Mouse (Mus musculus): ENCODE data around the gene Trmt1. TPM values are rescaled to one million over a fixed set of nuclear protein-coding genes. Genes with fewer than 3 reads are reported as not detected.

The Trmt1 gene
- polyA plus RNA-seq, 1 experiment, result 131 TPM

- Histone ChIP-seq H3K27me3 (ENCODE audit: control insufficient read depth, insufficient read depth, low read length) (no peaks in the 10 kb centered on the region; the same call in 1 of the 2 replicates), H3K4me3 (ENCODE audit: control insufficient read depth, low read depth, low read length) (peak overlapping the region; percentile 46), H3K4me1 (ENCODE audit: control insufficient read depth, insufficient read depth, low read length) (peaks cover 32% of the 10 kb centered on the region), H3K27ac (ENCODE audit: control insufficient read depth, insufficient read depth, low read depth, low read length) (peak overlapping the region; percentile 71; the same call in 1 of the 2 replicates), H3K36me3 (ENCODE audit: control insufficient read depth, insufficient read depth, low read length) (no peaks in the 10 kb centered on the region)
- TF ChIP-seq POLR2A (IDR thresholded peaks at IDR 0.05; ENCODE audit: control insufficient read depth, low read depth, low read length), result no peak
- no peak for TF ChIP-seq CTCF (IDR thresholded peaks at IDR 0.05; ENCODE audit: control insufficient read depth, insufficient read depth, insufficient replicate concordance, low read depth, low read length)
These were observed 20.6 kb downstream of the Trmt1 start for GRCm38 (mm10) chr8:84706610-84707266.

- Histone ChIP-seq H3K4me3 (ENCODE audit: control insufficient read depth, low read depth, low read length) (peak overlapping the region; percentile 46), H3K4me1 (ENCODE audit: control insufficient read depth, insufficient read depth, low read length) (peaks cover 32% of the 10 kb centered on the region), H3K27ac (ENCODE audit: control insufficient read depth, insufficient read depth, low read depth, low read length) (peak overlapping the region; percentile 71), H3K27me3 (ENCODE audit: control insufficient read depth, insufficient read depth, low read length) (no peaks in the 10 kb centered on the region; the same call in 1 of the 2 replicates), H3K36me3 (ENCODE audit: control insufficient read depth, insufficient read depth, low read length) (no peaks in the 10 kb centered on the region)
- TF ChIP-seq CTCF (IDR thresholded peaks at IDR 0.05; ENCODE audit: control insufficient read depth, insufficient read depth, insufficient replicate concordance, low read depth, low read length) (no peak), POLR2A (IDR thresholded peaks at IDR 0.05; ENCODE audit: control insufficient read depth, low read depth, low read length) (no peak)
These were observed 21.3 kb downstream of the Trmt1 start for GRCm38 (mm10) chr8:84707267-84707883.

GRCm38 (mm10) chr8:84708071-84708541 is 22.0 kb downstream of the Trmt1 start:
- H3K4me3 ChIP-seq (ENCODE audit: control insufficient read depth, low read depth, low read length), result no peak overlapping the region
- no peaks in the 10 kb centered on the region for H3K36me3 ChIP-seq (ENCODE audit: control insufficient read depth, insufficient read depth, low read length)
- H3K27me3 ChIP-seq (ENCODE audit: control insufficient read depth, insufficient read depth, low read length), result no peaks in the 10 kb centered on the region; the same call in 1 of the 2 replicates
- peak overlapping the region; percentile 71; the same call in 1 of the 2 replicates for H3K27ac ChIP-seq (ENCODE audit: control insufficient read depth, insufficient read depth, low read depth, low read length)
- peaks cover 32% of the 10 kb centered on the region for H3K4me1 ChIP-seq (ENCODE audit: control insufficient read depth, insufficient read depth, low read length)
- TF ChIP-seq POLR2A (IDR thresholded peaks at IDR 0.05; ENCODE audit: control insufficient read depth, low read depth, low read length), result no peak
- TF ChIP-seq CTCF (IDR thresholded peaks at IDR 0.05; ENCODE audit: control insufficient read depth, insufficient read depth, insufficient replicate concordance, low read depth, low read length), result no peak

- H3K4me1 ChIP-seq (ENCODE audit: control insufficient read depth, insufficient read depth, low read length), result peaks cover 29% of the 10 kb centered on the region
- no peak for TF ChIP-seq POLR2A (IDR thresholded peaks at IDR 0.05; ENCODE audit: control insufficient read depth, low read depth, low read length)
- peak; percentile 87; the same call in 1 of the 2 replicates for TF ChIP-seq CTCF (IDR thresholded peaks at IDR 0.05; ENCODE audit: control insufficient read depth, insufficient read depth, insufficient replicate concordance, low read depth, low read length)
- no peak overlapping the region; the same call in 1 of the 2 replicates for H3K27ac ChIP-seq (ENCODE audit: control insufficient read depth, insufficient read depth, low read depth, low read length)
- H3K27me3 ChIP-seq (ENCODE audit: control insufficient read depth, insufficient read depth, low read length), result no peaks in the 10 kb centered on the region; the same call in 1 of the 2 replicates
- no peaks in the 10 kb centered on the region for H3K36me3 ChIP-seq (ENCODE audit: control insufficient read depth, insufficient read depth, low read length)
- no peak overlapping the region for H3K4me3 ChIP-seq (ENCODE audit: control insufficient read depth, low read depth, low read length)
These were observed 22.8 kb downstream of the Trmt1 start for GRCm38 (mm10) chr8:84708774-84709475.

- H3K4me3 ChIP-seq (ENCODE audit: control insufficient read depth, low read depth, low read length), result no peak overlapping the region
- H3K36me3 ChIP-seq (ENCODE audit: control insufficient read depth, insufficient read depth, low read length), result no peaks in the 10 kb centered on the region
- H3K27ac ChIP-seq (ENCODE audit: control insufficient read depth, insufficient read depth, low read depth, low read length), result no peak overlapping the region
- H3K27me3 ChIP-seq (ENCODE audit: control insufficient read depth, insufficient read depth, low read length), result no peaks in the 10 kb centered on the region; the same call in 1 of the 2 replicates
- TF ChIP-seq CTCF (IDR thresholded peaks at IDR 0.05; ENCODE audit: control insufficient read depth, insufficient read depth, insufficient replicate concordance, low read depth, low read length), result no peak
- TF ChIP-seq POLR2A (IDR thresholded peaks at IDR 0.05; ENCODE audit: control insufficient read depth, low read depth, low read length), result no peak
- peaks cover 25% of the 10 kb centered on the region for H3K4me1 ChIP-seq (ENCODE audit: control insufficient read depth, insufficient read depth, low read length)
These were observed 23.8 kb downstream of the Trmt1 start for GRCm38 (mm10) chr8:84709931-84710330.

GRCm38 (mm10) chr8:84711312-84711711 is 25.2 kb downstream of the Trmt1 start:
- TF ChIP-seq CTCF (IDR thresholded peaks at IDR 0.05; ENCODE audit: control insufficient read depth, insufficient read depth, insufficient replicate concordance, low read depth, low read length), result no peak
- no peak for TF ChIP-seq POLR2A (IDR thresholded peaks at IDR 0.05; ENCODE audit: control insufficient read depth, low read depth, low read length)
- Histone ChIP-seq H3K4me1 (ENCODE audit: control insufficient read depth, insufficient read depth, low read length) (peaks cover 22% of the 10 kb centered on the region), H3K27ac (ENCODE audit: control insufficient read depth, insufficient read depth, low read depth, low read length) (peak overlapping the region; percentile 11; the same call in 1 of the 2 replicates), H3K27me3 (ENCODE audit: control insufficient read depth, insufficient read depth, low read length) (no peaks in the 10 kb centered on the region), H3K36me3 (ENCODE audit: control insufficient read depth, insufficient read depth, low read length) (no peaks in the 10 kb centered on the region), H3K4me3 (ENCODE audit: control insufficient read depth, low read depth, low read length) (no peak overlapping the region)
